Comparison of ENCODE assay signal across 18 mouse cellular contexts in the genomic region with DNA sequence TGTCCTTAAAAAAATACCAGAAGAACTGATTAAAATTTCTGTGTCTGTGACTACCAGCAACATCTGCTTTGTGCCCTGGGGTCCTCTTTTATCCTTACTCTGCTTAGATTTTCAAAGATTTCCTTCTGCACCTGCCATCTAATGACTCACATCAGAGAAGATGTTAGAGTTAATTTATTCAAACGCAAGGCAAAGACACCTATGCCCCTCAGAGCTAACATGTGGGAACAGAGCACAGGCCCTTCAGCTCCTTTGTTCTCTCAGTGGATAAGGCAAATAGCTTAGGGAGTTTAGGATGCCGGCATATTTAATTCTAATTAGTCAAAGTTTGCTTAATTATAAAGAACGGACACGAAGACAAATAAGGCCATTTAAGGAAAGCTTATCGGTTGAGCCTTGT.
DNase-seq lines count a peak whose midpoint lies in the region; ATAC-seq and TF ChIP-seq lines count a peak whose summit lies in the region.
"Had no signal": no experiment of that assay in that cellular context is flagged by ENCODE, and none has a peak within 500 bp of the region (broad histone marks: within the 10 kb centered on the region; RNA-seq: fewer than 3 reads in every experiment).

No protein-coding gene starts in this region.

- peak; percentile 69; the same call in 1 of the 2 replicates for ATAC-seq in midbrain, embryonic 13.5 days
- ATAC-seq in midbrain, embryonic 11.5 days (ENCODE audit: low FRiP score) = no peak
- ATAC-seq in midbrain, embryonic 15.5 days (replicated peaks) = 0 out of 2 replicates have a peak, but pooled peaks have one; percentile 62
- ATAC-seq: forebrain, embryonic 13.5 days; forebrain, embryonic 15.5 days had no signal

- no peak overlapping the region for H3K4me2 ChIP-seq in midbrain, embryonic 13.5 days (replicated peaks)
- H3K4me2 ChIP-seq in midbrain, embryonic 11.5 days = no peak overlapping the region
- no peak overlapping the region for H3K4me2 ChIP-seq in midbrain, embryonic 15.5 days
- H3K4me2 ChIP-seq: embryonic facial prominence, embryonic 12.5 days; forebrain, embryonic 13.5 days; forebrain, embryonic 15.5 days had no signal

- no peak overlapping the region for H3K4me3 ChIP-seq in midbrain, embryonic 13.5 days (replicated peaks)
- H3K4me3 ChIP-seq in midbrain, embryonic 11.5 days (ENCODE audit: low read depth, low read length) = no peak overlapping the region
- H3K4me3 ChIP-seq in midbrain, embryonic 15.5 days = no peak overlapping the region
- H3K4me3 ChIP-seq in lung, adult 2 months (replicated peaks; ENCODE audit: extremely low read depth, low read depth, low read length) = no peak overlapping the region
- H3K4me3 ChIP-seq: embryonic facial prominence, embryonic 10.5 days; embryonic facial prominence, embryonic 12.5 days; forebrain, embryonic 13.5 days; forebrain, embryonic 15.5 days had no signal

- H3K4me1 ChIP-seq in midbrain, embryonic 13.5 days (replicated peaks) = 0 out of 2 replicates have a peak, but pooled peaks cover 3% of the 10 kb centered on the region
- H3K4me1 ChIP-seq in midbrain, embryonic 11.5 days (ENCODE audit: control insufficient read depth, insufficient read depth, low read length) = no peaks in the 10 kb centered on the region
- no peaks in the 10 kb centered on the region for H3K4me1 ChIP-seq in midbrain, embryonic 15.5 days
- H3K4me1 ChIP-seq in lung, adult 2 months (ENCODE audit: control insufficient read depth, insufficient read depth, low read length) = no peaks in the 10 kb centered on the region
- H3K4me1 ChIP-seq: embryonic facial prominence, embryonic 10.5 days; embryonic facial prominence, embryonic 12.5 days; forebrain, embryonic 15.5 days had no signal

- no peak overlapping the region for H3K9ac ChIP-seq in midbrain, embryonic 13.5 days (replicated peaks)
- no peak overlapping the region for H3K9ac ChIP-seq in midbrain, embryonic 11.5 days (ENCODE audit: low read length)
- no peak overlapping the region for H3K9ac ChIP-seq in midbrain, embryonic 15.5 days
- H3K9ac ChIP-seq: embryonic facial prominence, embryonic 12.5 days; forebrain, embryonic 13.5 days; forebrain, embryonic 15.5 days had no signal

- H3K9me3 ChIP-seq in midbrain, embryonic 13.5 days = no peaks in the 10 kb centered on the region
- H3K9me3 ChIP-seq in midbrain, embryonic 11.5 days (ENCODE audit: control insufficient read depth, low read length) = no peaks in the 10 kb centered on the region
- no peaks in the 10 kb centered on the region for H3K9me3 ChIP-seq in midbrain, embryonic 15.5 days
- H3K9me3 ChIP-seq: embryonic facial prominence, embryonic 10.5 days; embryonic facial prominence, embryonic 12.5 days; forebrain, embryonic 13.5 days; forebrain, embryonic 15.5 days had no signal

- no peak for TF ChIP-seq POLR2A in brain, embryonic 14.5 days (IDR thresholded peaks at IDR 0.05; ENCODE audit: borderline replicate concordance, extremely low read depth, insufficient read depth, insufficient read length, poor library complexity, severe bottlenecking)
- no peak for TF ChIP-seq POLR2A in lung, adult 2 months (IDR thresholded peaks at IDR 0.05; ENCODE audit: borderline replicate concordance, extremely low read depth, low read depth, low read length)

- 53% methylated on average over 5 of the region's 5 CpGs for WGBS in midbrain, embryonic 13.5 days
- 69% methylated on average over 5 of the region's 5 CpGs for WGBS in midbrain, embryonic 11.5 days
- 53% methylated on average over 5 of the region's 5 CpGs for WGBS in midbrain, embryonic 15.5 days
- 70% methylated on average over 5 of the region's 5 CpGs for WGBS in lung, adult 2 months

- no peaks in the 10 kb centered on the region for H3K36me3 ChIP-seq in midbrain, embryonic 13.5 days
- H3K36me3 ChIP-seq in midbrain, embryonic 11.5 days (ENCODE audit: control insufficient read depth, insufficient read depth, low read length) = no peaks in the 10 kb centered on the region
- H3K36me3 ChIP-seq in midbrain, embryonic 15.5 days (replicated peaks) = no peaks in the 10 kb centered on the region
- H3K36me3 ChIP-seq: embryonic facial prominence, embryonic 10.5 days; embryonic facial prominence, embryonic 12.5 days; forebrain, embryonic 15.5 days had no signal

- no peak for DNase-seq in midbrain, embryonic 11.5 days (ENCODE audit: low spot score, missing footprints)
- peak; percentile 44 for DNase-seq in brain, embryonic 14.5 days (ENCODE audit: low read depth)
- DNase-seq in liver = no peak
- no peak for DNase-seq in lung, adult 2 months
- DNase-seq: adrenal gland, adult 2 months; adrenal gland, postnatal 10 days; adrenal gland, postnatal 25 days; cerebellum, adult 11-12 months; cerebellum, adult 2 months; cerebellum, adult 9-10 months; cerebellum, postnatal 10 days; cerebellum, postnatal 25 days had no signal

- no peak for TF ChIP-seq CTCF in brain, embryonic 14.5 days (IDR thresholded peaks at IDR 0.05; ENCODE audit: borderline replicate concordance, extremely low read depth, insufficient read depth, insufficient read length)
- no peak for TF ChIP-seq CTCF in lung, adult 2 months (IDR thresholded peaks at IDR 0.05; ENCODE audit: insufficient read depth, low read length)

- H3K27ac ChIP-seq in midbrain, embryonic 13.5 days = no peak overlapping the region
- H3K27ac ChIP-seq in midbrain, embryonic 11.5 days (ENCODE audit: low read depth, low read length) = no peak overlapping the region
- H3K27ac ChIP-seq in midbrain, embryonic 15.5 days = no peak overlapping the region
- H3K27ac ChIP-seq: embryonic facial prominence, embryonic 10.5 days; embryonic facial prominence, embryonic 12.5 days; forebrain, embryonic 13.5 days; forebrain, embryonic 15.5 days had no signal

- H3K27me3 ChIP-seq in midbrain, embryonic 13.5 days = no peaks in the 10 kb centered on the region
- no peaks in the 10 kb centered on the region for H3K27me3 ChIP-seq in midbrain, embryonic 11.5 days (ENCODE audit: control insufficient read depth, insufficient read depth, low read length)
- no peaks in the 10 kb centered on the region for H3K27me3 ChIP-seq in midbrain, embryonic 15.5 days (replicated peaks)
- H3K27me3 ChIP-seq: embryonic facial prominence, embryonic 12.5 days; forebrain, embryonic 13.5 days; forebrain, embryonic 15.5 days had no signal
